Mouse (Mus musculus) midbrain, postnatal 0 days (tissue): ENCODE measurements at regions not wholly inside any gene's neighbourhood (a gene's known extent, or its start where the extent isn't known, plus 50 kb on each side); places are given as distances from the start of the nearest gene placed in this dataset.

Source experiments
- ATAC-seq: fragments of 200-750 bp; cut with Nextera tagmentation; 2 replicates; pipeline ENCODE4 v1.8.0; 2017; ENCODE audit warnings: moderate number of reproducible peaks, mild to moderate bottlenecking, moderate TSS enrichment, moderate library complexity; ENCODE audit not compliant: low FRiP score
- DNase-seq: peaks from one replicate; pipeline ENCODE4 v3.0.0-alpha.2; 2015; ENCODE audit warnings: low spot score
- H3K27ac ChIP-seq: fragments of 300-500 bp; sonication (generic); 2 replicates; pipeline ENCODE4 v1.5.1; 2014; ENCODE audit warnings: low read depth, mild to moderate bottlenecking, low read length, mixed read lengths
- H3K27me3 ChIP-seq: fragments of 300-500 bp; sonication (generic); 2 replicates; pipeline ENCODE4 v1.6.1; 2014; ENCODE audit warnings: low read length, control low read depth, mixed read lengths; ENCODE audit not compliant: insufficient read depth
- H3K36me3 ChIP-seq: fragments of 300-500 bp; sonication (generic); 2 replicates; pipeline ENCODE4 v1.6.1; 2014; ENCODE audit warnings: low read length, control low read depth, mixed read lengths; ENCODE audit not compliant: insufficient read depth
- H3K4me1 ChIP-seq: fragments of 300-500 bp; sonication (generic); 2 replicates; pipeline ENCODE4 v1.6.1; 2014; ENCODE audit warnings: mild to moderate bottlenecking, control low read depth, antibody characterized with exemption, low read length, mixed read lengths; ENCODE audit not compliant: insufficient read depth
- H3K4me2 ChIP-seq: fragments of 300-500 bp; sonication (generic); 2 replicates; pipeline ENCODE4 v1.6.1; 2014; ENCODE audit warnings: low read depth, mild to moderate bottlenecking, low read length, mixed read lengths; ENCODE audit not compliant: poor library complexity, severe bottlenecking
- H3K4me3 ChIP-seq: fragments of 300-500 bp; sonication (generic); 2 replicates; pipeline ENCODE4 v1.5.1; 2014; ENCODE audit warnings: low read depth, mild to moderate bottlenecking, low read length, moderate library complexity
- H3K9ac ChIP-seq: fragments of 300-500 bp; sonication (generic); replicated peaks from 2 replicates; pipeline ENCODE4 v1.6.1; 2014; ENCODE audit warnings: mild to moderate bottlenecking, low read length, moderate library complexity, mixed read lengths; ENCODE audit not compliant: poor library complexity, severe bottlenecking
- H3K9me3 ChIP-seq: fragments of 300-500 bp; sonication (generic); 2 replicates; pipeline ENCODE4 v1.6.1; 2016; ENCODE audit warnings: low read length, control low read depth
- CTCF ChIP-seq: IDR thresholded peaks from 2 replicates; pipeline ENCODE4 v1.5.1; 2016; ENCODE audit warnings: antibody characterized with exemption, mild to moderate bottlenecking
- WGBS: fragments of 180-500 bp; shearing (Covaris S2); extraction: QIAGEN DNeasy Blood & Tissue Kit; methylation state at CpG from one replicate; pipeline ENCODE4 v1.1.7; 2014; 5-methylcytosine and 5-hydroxymethylcytosine counted together

DNA sequence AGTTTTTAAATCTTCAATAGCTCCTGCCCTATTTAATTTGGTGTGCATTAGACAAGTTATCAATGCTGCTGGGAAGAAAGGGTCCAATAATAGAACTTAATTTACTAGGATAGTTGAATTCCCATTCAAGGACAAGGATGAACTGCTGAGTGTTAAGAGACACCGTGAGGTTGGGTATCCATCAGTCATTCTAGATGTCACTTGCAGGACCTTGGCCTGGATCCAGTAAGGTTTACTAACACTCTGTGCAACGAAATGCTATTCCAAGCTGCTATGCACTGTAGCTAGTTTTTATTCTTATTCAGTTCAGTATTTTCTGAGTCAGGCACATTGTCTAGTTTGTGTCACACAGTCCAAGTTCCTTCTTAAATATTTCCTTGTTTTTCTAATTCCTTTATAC lies 376.4 kb downstream of the Gja1 start:
- Histone ChIP-seq H3K9me3 (no peaks in the 10 kb centered on the region), H3K4me1 (no peaks in the 10 kb centered on the region), H3K4me3 (no peak overlapping the region), H3K27ac (no peak overlapping the region), H3K27me3 (no peaks in the 10 kb centered on the region), H3K36me3 (no peaks in the 10 kb centered on the region), H3K4me2 (no peak overlapping the region), H3K9ac (no peak overlapping the region)
- DNase-seq = no peak
- ATAC-seq = no peak
- TF ChIP-seq CTCF = no peak
- WGBS = 76% methylated on average over 2 of the region's 2 CpGs

DNA sequence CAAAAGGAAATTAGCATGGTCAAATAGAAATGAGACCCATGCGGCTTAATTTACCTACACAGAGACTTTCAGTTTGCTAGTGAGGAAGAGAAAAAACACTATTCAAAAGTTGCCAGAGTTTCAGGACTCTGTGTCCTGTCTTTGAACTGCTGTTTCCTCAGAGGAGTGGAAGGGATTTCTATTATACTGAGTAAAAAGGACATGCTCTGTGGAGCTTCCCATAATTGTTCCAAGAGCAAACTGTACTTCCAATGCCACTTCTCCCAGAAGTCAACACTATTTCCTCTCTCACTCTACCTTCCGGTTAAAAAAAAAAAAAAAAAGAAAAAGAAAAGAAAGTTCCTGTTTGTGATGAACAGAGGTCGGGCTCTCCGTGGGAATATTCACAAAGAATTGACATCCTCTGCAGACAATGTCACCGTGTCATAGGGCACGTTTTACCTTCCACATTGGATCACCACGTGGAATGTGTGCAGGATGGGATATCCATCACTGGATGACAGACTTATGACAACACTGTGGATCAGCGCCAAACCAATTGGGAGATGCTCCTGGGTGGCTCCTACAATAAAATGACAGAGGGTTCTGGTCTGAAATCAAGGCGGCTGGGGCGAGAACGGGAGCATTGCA lies 377.5 kb downstream of the Gja1 start:
- H3K27ac ChIP-seq = no peak overlapping the region
- H3K27me3 ChIP-seq = no peaks in the 10 kb centered on the region
- 75% methylated on average over 11 of the region's 11 CpGs for WGBS

GRCm38 (mm10) chr10:56770629-56771028 lies 393.5 kb downstream of the Gja1 start:
- 90% methylated on average over 4 of the region's 4 CpGs for WGBS

More for the DNA sequence above, 377.5 kb downstream of the Gja1 start:
- H3K9me3 ChIP-seq = no peaks in the 10 kb centered on the region
- TF ChIP-seq CTCF = no peak
- no peak overlapping the region for H3K9ac ChIP-seq
- no peak for DNase-seq
- no peak overlapping the region for H3K4me3 ChIP-seq
- no peak for ATAC-seq
- H3K36me3 ChIP-seq = no peaks in the 10 kb centered on the region
- no peak overlapping the region for H3K4me2 ChIP-seq
- H3K4me1 ChIP-seq = no peaks in the 10 kb centered on the region

GRCm38 (mm10) chr10:56782265-56782664 lies 405.1 kb downstream of the Gja1 start:
- no peak overlapping the region for H3K9ac ChIP-seq
- H3K27me3 ChIP-seq = no peaks in the 10 kb centered on the region
- WGBS = 90% methylated on average over 2 of the region's 2 CpGs
- H3K36me3 ChIP-seq = no peaks in the 10 kb centered on the region
- no peaks in the 10 kb centered on the region for H3K4me1 ChIP-seq
- no peak overlapping the region for H3K4me2 ChIP-seq
- H3K9me3 ChIP-seq = no peaks in the 10 kb centered on the region
- H3K4me3 ChIP-seq = no peak overlapping the region
- no peak overlapping the region for H3K27ac ChIP-seq
- ATAC-seq (no peak), DNase-seq (no peak)
- no peak for TF ChIP-seq CTCF

More at GRCm38 (mm10) chr10:56770629-56771028, 393.5 kb downstream of the Gja1 start:
- Histone ChIP-seq H3K27ac (no peak overlapping the region), H3K4me1 (no peaks in the 10 kb centered on the region), H3K4me2 (no peak overlapping the region), H3K9me3 (no peaks in the 10 kb centered on the region), H3K9ac (no peak overlapping the region), H3K27me3 (no peaks in the 10 kb centered on the region), H3K36me3 (no peaks in the 10 kb centered on the region), H3K4me3 (no peak overlapping the region)
- TF ChIP-seq CTCF = no peak
- ATAC-seq (no peak), DNase-seq (no peak)

- 89% methylated on average over 4 of the region's 4 CpGs for WGBS
Measured at GRCm38 (mm10) chr10:56783941-56784340, 406.8 kb downstream of the Gja1 start.

GRCm38 (mm10) chr10:56788081-56788480 lies 411.0 kb downstream of the Gja1 start:
- 72% methylated on average over 4 of the region's 4 CpGs for WGBS
- Histone ChIP-seq H3K4me2 (no peak overlapping the region), H3K4me3 (no peak overlapping the region), H3K27me3 (no peaks in the 10 kb centered on the region), H3K9ac (no peak overlapping the region), H3K36me3 (no peaks in the 10 kb centered on the region), H3K4me1 (no peaks in the 10 kb centered on the region), H3K9me3 (no peaks in the 10 kb centered on the region), H3K27ac (no peak overlapping the region)
- no peak for TF ChIP-seq CTCF
- DNase-seq = no peak
- ATAC-seq = no peak

More at GRCm38 (mm10) chr10:56783941-56784340, 406.8 kb downstream of the Gja1 start:
- Histone ChIP-seq H3K4me3 (no peak overlapping the region), H3K27ac (no peak overlapping the region), H3K9ac (no peak overlapping the region), H3K36me3 (no peaks in the 10 kb centered on the region), H3K9me3 (no peaks in the 10 kb centered on the region), H3K4me2 (no peak overlapping the region), H3K27me3 (no peaks in the 10 kb centered on the region), H3K4me1 (no peaks in the 10 kb centered on the region)
- ATAC-seq = no peak
- no peak for DNase-seq
- TF ChIP-seq CTCF = no peak
